In genomic region chr4:151215866-151216265, GRCm38 (mm10) we compare ENCODE assay signal across 13 mouse cellular contexts.
"Had no signal": no experiment of that assay in that cellular context is flagged by ENCODE, and none has a peak within 500 bp of the region (broad histone marks: within the 10 kb centered on the region; RNA-seq: fewer than 3 reads in every experiment).

No protein-coding gene starts in this region.

- H3K27me3 ChIP-seq: liver, embryonic 13.5 days; midbrain, embryonic 12.5 days; stomach, embryonic 15.5 days had no signal

- H3K9ac ChIP-seq: liver, embryonic 13.5 days; midbrain, embryonic 12.5 days; stomach, embryonic 15.5 days had no signal

- DNase-seq: kidney, adult 2 months; liver, embryonic 13.5 days; right cerebral cortex, postnatal 25 days; spleen, adult 18-20 months; thymus, adult 2 months; thymus, postnatal 14 days had no signal

- H3K4me3 ChIP-seq: left cerebral cortex, adult 2 months; liver, embryonic 13.5 days; midbrain, embryonic 12.5 days; myocyte; stomach, embryonic 15.5 days had no signal

- ATAC-seq: intestine, postnatal 0 days; midbrain, embryonic 16.5 days had no signal

- H3K36me3 ChIP-seq: liver, embryonic 13.5 days; midbrain, embryonic 12.5 days; stomach, embryonic 15.5 days had no signal

- H3K9me3 ChIP-seq: liver, embryonic 13.5 days; midbrain, embryonic 12.5 days; stomach, embryonic 15.5 days had no signal

- H3K4me2 ChIP-seq: liver, embryonic 13.5 days; midbrain, embryonic 12.5 days; stomach, embryonic 15.5 days had no signal

- H3K27ac ChIP-seq: kidney, postnatal 0 days; left cerebral cortex, adult 2 months; liver, embryonic 13.5 days; stomach, embryonic 15.5 days had no signal
